Mouse (Mus musculus) megakaryocyte, embryonic 14.5 days (primary cell): ENCODE measurements around the gene Gm49601.

ENCODE experiments used
- FLI1 ChIP-seq: IDR thresholded peaks from 2 replicates; pipeline ENCODE4 v1.6.1; 2012; ENCODE audit warnings: low read length, inconsistent platforms, mixed read lengths
- GATA1 ChIP-seq: IDR thresholded peaks from 3 replicates; pipeline ENCODE4 v1.6.1; 2012; ENCODE audit warnings: mixed read lengths, low read length, inconsistent platforms, borderline replicate concordance

DNA sequence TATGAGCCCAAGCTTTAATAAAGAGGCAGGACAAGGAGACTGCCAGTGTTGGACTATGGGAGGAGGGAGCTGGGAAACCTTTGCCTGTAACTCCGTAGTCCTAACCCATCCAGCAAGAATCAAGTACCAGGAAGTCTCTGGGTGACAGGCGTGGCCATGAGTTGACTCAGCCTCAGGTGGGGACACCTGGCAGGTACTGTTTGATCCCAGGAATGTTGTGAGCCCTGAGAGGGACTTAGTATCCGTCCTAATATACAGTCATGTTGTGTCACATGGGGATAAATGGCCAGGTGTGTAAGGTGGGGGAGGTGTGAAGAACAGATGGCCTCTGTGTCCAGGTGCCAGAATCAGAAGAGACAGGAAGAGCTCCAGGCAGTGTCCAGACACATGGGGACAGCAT, 22.9 kb upstream of the Gm49601 start:
- TF ChIP-seq GATA1 (no peak), FLI1 (no peak)
